Mouse (Mus musculus) spleen, adult 2 months (tissue): ENCODE measurements around the gene Cacna1i. TPM values are rescaled to one million over a fixed set of nuclear protein-coding genes. Genes with fewer than 3 reads are reported as not detected.
A peak's percentile ranks its signal among the peaks of the same experiment; 100 is the strongest.

Experiments used
- DNase-seq, 2 experiments: peaks; one replicate each; pipeline versions ENCODE4 v3.0.0 to v3.0.0-alpha.2; 2012 to 2021; ENCODE audit warnings: low spot score in 2 of 2, low read depth in 1 of 2
- H3K27ac ChIP-seq: fragments of 200-500 bp; 2 replicates; pipeline ENCODE4 v1.5.1; 2012; ENCODE audit warnings: low read length, inconsistent platforms; ENCODE audit not compliant: insufficient read depth
- H3K27me3 ChIP-seq: fragments of 200-500 bp; 2 replicates; pipeline ENCODE4 v1.6.1; 2012; ENCODE audit warnings: mild to moderate bottlenecking, moderate library complexity, low read length, inconsistent platforms; ENCODE audit not compliant: control insufficient read depth, insufficient read depth
- H3K36me3 ChIP-seq: fragments of 200-500 bp; 2 replicates; pipeline ENCODE4 v1.6.1; 2012; ENCODE audit warnings: mild to moderate bottlenecking, low read length, inconsistent platforms; ENCODE audit not compliant: control insufficient read depth, insufficient read depth
- H3K4me1 ChIP-seq: fragments of 200-500 bp; 2 replicates; pipeline ENCODE4 v1.6.1; 2011; ENCODE audit warnings: inconsistent platforms; ENCODE audit not compliant: control insufficient read depth, insufficient read depth, insufficient read length
- H3K4me3 ChIP-seq: fragments of 200-500 bp; 2 replicates; pipeline ENCODE4 v1.5.1; 2011; ENCODE audit warnings: mild to moderate bottlenecking, inconsistent platforms; ENCODE audit not compliant: insufficient read depth, insufficient read length; ENCODE audit errors: extremely low read depth
- CTCF ChIP-seq: fragments of 200-500 bp; IDR thresholded peaks from 2 replicates; pipeline ENCODE4 v1.5.1; 2011; ENCODE audit warnings: mild to moderate bottlenecking, inconsistent platforms; ENCODE audit not compliant: insufficient read depth, insufficient read length, insufficient replicate concordance; ENCODE audit errors: extremely low read depth
- POLR2A ChIP-seq: fragments of 200-500 bp; IDR thresholded peaks from 2 replicates; pipeline ENCODE4 v1.6.1; 2011; ENCODE audit warnings: low read depth, low read length, inconsistent platforms
- WGBS: fragments of 180-500 bp; shearing (Covaris S2); methylation state at CpG from one replicate; pipeline ENCODE4 v1.1.7; 2018; 5-methylcytosine and 5-hydroxymethylcytosine counted together
- polyA plus RNA-seq: library from polyadenylated mRNA; depleted of rRNA; stranded (reverse); fragments of >200 nt; gene quantifications from 2 replicates; pipeline ENCODE4 v1.2.3, GENCODE M21; 2012

The Cacna1i gene
- polyA plus RNA-seq, 1 experiment = 18.9 TPM

DNA sequence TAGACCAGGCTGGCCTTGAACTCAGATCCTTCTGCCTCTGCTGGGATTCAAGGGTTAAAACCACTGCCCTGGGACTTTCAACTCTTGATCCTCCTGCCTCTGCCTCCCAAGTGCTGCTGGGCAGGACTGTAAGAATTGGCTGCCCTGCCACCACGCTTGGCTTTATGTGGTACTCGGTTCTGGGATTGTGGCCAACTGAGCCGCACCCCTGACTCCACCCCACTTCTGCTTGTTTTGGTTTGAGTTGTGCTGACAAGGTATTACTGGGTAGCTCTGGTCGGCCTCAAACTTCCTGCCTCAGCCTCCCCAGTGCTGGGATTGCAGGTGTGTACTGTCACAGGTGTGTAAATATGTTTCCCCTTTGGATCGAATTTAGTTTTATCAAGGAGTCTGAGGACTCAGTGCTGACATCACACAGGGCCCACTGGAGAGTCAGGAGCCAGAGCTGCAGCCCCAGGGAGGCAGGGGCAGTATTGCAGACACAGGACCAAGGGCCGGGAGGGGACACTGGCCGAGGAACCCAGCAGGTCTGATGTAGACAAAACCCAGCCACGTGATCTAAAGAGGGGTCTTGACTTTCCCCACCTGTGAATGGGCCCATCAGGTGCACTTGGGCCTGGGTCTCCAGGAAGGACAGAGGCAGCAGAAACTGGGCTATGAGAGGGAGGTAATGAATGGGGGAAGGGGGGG is 30.9 kb downstream of the Cacna1i start:
- DNase-seq = peak in 1 of 2 experiments; percentile 39
- WGBS = 29% methylated on average over 8 of the region's 8 CpGs
- TF ChIP-seq POLR2A = no peak
- TF ChIP-seq CTCF = no peak

DNA sequence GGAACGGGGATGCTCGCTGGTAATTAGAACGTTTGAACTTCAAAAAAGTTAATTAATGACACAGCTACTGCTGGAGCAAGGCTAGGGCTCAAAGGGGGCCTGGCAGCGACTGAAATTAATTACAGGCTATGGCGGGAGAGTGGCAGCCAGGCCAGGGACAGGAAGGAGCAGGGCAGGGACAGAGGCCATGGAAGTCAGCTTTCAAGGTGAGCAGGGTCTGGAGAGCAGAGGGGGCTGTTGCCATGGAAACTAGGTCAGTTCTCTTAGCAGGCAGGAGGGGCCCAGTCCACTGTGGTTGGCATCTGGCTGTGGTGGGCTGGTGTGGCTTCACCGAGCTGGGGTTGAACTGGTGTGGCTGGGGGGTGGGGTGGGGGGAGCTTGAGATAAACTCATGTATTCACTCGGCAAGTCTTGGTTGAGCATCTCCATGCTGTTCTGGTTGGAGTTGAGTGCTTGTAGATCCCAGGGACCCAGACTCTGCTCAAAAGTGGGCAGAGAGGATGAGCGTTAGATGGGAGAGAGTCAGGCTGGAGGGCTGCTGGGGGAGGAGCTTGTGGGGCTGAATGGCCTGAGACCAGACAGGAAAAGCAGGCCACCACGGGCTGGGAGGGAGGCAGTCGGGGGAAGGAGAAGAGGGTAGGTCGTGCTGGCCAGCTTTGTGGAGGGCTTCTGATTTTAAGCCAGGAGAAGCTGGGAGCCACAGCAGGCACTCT is 31.7 kb downstream of the Cacna1i start:
- TF ChIP-seq CTCF (no peak), POLR2A (no peak)
- no peaks in the 10 kb centered on the region for H3K27me3 ChIP-seq
- 29% methylated on average over 11 of the region's 11 CpGs for WGBS
- H3K4me3 ChIP-seq = no peak overlapping the region
- DNase-seq = no peak
- no peaks in the 10 kb centered on the region; the same call in 1 of the 2 replicates for H3K36me3 ChIP-seq
- H3K4me1 ChIP-seq = peaks cover 35% of the 10 kb centered on the region; the same call in 1 of the 2 replicates
- peak overlapping the region; percentile 75 for H3K27ac ChIP-seq

More for the DNA sequence above, 30.9 kb downstream of the Cacna1i start:
- Histone ChIP-seq H3K4me1 (peaks cover 35% of the 10 kb centered on the region; the same call in 1 of the 2 replicates), H3K27ac (peak overlapping the region; percentile 31), H3K27me3 (no peaks in the 10 kb centered on the region), H3K36me3 (no peaks in the 10 kb centered on the region; the same call in 1 of the 2 replicates), H3K4me3 (no peak overlapping the region)

DNA sequence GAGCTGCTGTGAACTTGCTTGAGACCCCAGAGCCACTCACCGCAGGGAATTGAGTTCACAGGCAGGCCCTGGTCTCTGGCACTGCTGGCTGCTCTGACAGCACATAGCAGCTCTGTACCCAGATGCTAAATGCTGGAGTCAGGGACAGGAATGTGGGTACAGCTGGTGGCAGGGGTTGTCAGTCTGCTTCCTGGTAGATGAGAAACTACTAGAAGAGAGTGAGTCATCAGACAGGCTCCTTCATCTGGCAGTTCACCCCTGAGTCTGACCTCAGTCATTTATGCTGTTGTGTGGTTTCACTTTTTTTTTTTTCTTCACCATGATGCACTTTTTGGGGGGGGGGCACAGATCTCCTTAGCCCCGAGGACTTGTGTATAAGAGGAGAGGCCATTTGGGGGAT is 32.3 kb downstream of the Cacna1i start:
- WGBS = 22% methylated on average over 2 of the region's 2 CpGs
- no peak for DNase-seq
- Histone ChIP-seq H3K4me3 (no peak overlapping the region), H3K27me3 (no peaks in the 10 kb centered on the region), H3K27ac (peak overlapping the region; percentile 75), H3K36me3 (no peaks in the 10 kb centered on the region; the same call in 1 of the 2 replicates), H3K4me1 (peaks cover 35% of the 10 kb centered on the region; the same call in 1 of the 2 replicates)
- TF ChIP-seq POLR2A = no peak
- TF ChIP-seq CTCF = no peak

DNA sequence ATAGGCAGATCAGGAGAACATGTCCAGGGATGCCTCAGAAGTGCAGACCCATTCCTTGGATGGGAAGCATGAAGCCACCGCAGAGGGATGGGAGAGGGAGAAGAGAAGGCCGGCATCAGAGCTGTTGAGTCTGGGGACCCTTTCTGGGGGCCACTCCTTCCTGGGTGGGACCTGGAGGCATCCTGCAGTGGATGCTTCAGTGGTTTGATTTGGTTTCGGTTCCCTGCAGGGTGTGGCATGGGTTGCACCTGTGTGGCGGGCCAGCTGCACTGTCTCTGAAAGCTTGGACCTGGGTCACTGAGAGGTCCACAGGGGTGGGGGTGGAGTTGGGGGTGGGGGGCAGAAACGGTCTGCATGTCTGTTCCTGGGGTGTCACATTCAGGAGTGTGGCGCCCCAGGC is 32.9 kb downstream of the Cacna1i start:
- peaks cover 37% of the 10 kb centered on the region; the same call in 1 of the 2 replicates for H3K4me1 ChIP-seq
- WGBS = 24% methylated on average over 6 of the region's 6 CpGs
- H3K36me3 ChIP-seq = no peaks in the 10 kb centered on the region; the same call in 1 of the 2 replicates
- no peaks in the 10 kb centered on the region for H3K27me3 ChIP-seq
- peak in 1 of 2 experiments; percentile 76 for DNase-seq
- H3K27ac ChIP-seq = peak overlapping the region; percentile 75
- no peak for TF ChIP-seq CTCF
- no peak for TF ChIP-seq POLR2A
- peak overlapping the region; percentile 61 for H3K4me3 ChIP-seq

DNA sequence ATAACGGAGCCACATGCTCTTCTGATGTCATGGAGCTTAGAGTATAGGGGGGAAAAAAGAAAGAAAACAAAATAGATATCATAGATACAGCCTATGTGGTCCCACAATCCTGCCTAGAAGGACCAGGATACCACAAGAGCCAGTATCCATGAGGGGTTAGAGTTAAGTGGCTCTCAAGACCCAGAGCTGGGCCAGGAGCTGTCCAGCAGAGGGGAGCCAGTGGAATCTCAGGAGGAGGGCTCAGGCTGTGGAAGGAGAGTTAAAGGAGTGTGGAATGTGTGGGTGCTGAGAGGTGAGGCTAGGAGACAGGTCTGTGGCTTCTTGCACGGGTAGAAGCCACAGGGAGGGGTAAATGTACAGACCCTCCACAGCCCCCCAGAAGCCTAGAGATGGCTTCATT is 38.2 kb downstream of the Cacna1i start:
- H3K4me1 ChIP-seq = peaks cover 15% of the 10 kb centered on the region; the same call in 1 of the 2 replicates
- H3K4me3 ChIP-seq = peak overlapping the region; percentile 21; the same call in 1 of the 2 replicates
- TF ChIP-seq CTCF (no peak), POLR2A (no peak)
- WGBS = 72% methylated on average over 2 of the region's 2 CpGs
- H3K27me3 ChIP-seq = no peaks in the 10 kb centered on the region
- DNase-seq = no peak
- no peaks in the 10 kb centered on the region; the same call in 1 of the 2 replicates for H3K36me3 ChIP-seq
- peak overlapping the region; percentile 45 for H3K27ac ChIP-seq

DNA sequence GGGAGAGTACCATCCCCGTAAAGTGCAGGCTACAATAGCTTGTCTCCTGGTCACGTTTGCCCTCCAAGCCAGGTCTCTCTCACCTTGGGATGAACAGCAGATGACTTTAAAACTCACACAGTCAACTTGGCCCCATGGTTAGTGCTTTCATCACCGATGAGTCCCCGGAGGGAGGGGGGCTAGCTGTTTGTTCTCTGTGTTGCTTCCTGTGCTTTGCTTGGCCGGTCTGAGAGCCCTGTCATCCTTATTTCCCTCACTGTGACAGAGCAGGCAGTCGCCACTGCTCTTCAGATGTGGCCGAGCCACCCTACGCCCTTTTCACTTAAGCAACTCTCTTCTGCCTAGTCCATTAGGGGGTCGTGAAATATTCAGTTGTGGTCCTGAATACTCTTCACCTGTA is 38.7 kb downstream of the Cacna1i start:
- Histone ChIP-seq H3K4me3 (peak overlapping the region; percentile 21), H3K27me3 (no peaks in the 10 kb centered on the region), H3K4me1 (peaks cover 15% of the 10 kb centered on the region; the same call in 1 of the 2 replicates), H3K27ac (peak overlapping the region; percentile 45), H3K36me3 (no peaks in the 10 kb centered on the region; the same call in 1 of the 2 replicates)
- DNase-seq = peak; percentile 26 to 66
- 33% methylated on average over 9 of the region's 9 CpGs for WGBS
- TF ChIP-seq POLR2A = no peak

DNA sequence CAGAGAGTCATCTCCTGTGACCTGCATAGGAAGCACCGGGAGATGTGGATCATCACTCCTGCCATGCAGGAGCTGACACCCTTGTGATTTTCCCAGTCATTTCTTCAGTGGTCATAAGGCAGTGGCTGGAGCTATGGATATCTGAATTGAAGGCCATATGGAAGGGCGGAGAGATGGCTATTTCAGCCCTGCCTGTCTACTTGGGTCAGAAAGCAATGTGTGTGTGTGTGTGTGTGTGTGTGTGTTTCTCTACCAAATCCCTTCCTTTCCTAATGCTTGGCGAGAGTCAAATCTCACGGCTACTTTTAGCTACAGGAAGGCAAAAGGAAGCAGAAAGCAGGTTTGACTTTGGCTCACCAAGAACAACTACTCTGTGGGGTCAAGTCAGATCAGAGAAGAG is 39.9 kb downstream of the Cacna1i start:
- Histone ChIP-seq H3K27me3 (no peaks in the 10 kb centered on the region), H3K4me1 (peaks cover 11% of the 10 kb centered on the region; the same call in 1 of the 2 replicates), H3K27ac (no peak overlapping the region), H3K4me3 (no peak overlapping the region), H3K36me3 (no peaks in the 10 kb centered on the region; the same call in 1 of the 2 replicates)
- DNase-seq = no peak
- WGBS = 70% methylated on average over 4 of the region's 4 CpGs
- TF ChIP-seq CTCF (no peak), POLR2A (no peak)
